Mouse (Mus musculus) left cerebral cortex, postnatal 10 days (tissue): ENCODE data around the gene 1700001P01Rik. TPM values are rescaled to one million over a fixed set of nuclear protein-coding genes. Genes with fewer than 3 reads are reported as not detected.

Source experiments
- DNase-seq, 2 experiments: peaks; one replicate each; pipeline ENCODE4 v3.0.0; 2021 to 2022; ENCODE audit warnings: low spot score in 2 of 2, mixed read lengths in 1 of 2; ENCODE audit errors: extremely low spot score in 1 of 2
- intact Hi-C: fragments of 180-260 bp; cut with DNase I; formaldehyde crosslinking; loops from one replicate; pipeline ENCODE4 v1.15.1; 2025
- total RNA-seq, 2 experiments: library from RNA; stranded (reverse); gene quantifications; 2 replicates each; pipeline ENCODE4 v1.2.3; 2021

The 1700001P01Rik gene
- total RNA-seq, 2 experiments from 2014 or later, result 0.60 to 0.63 TPM

GRCm38 (mm10) chr11:97771410-97771809, 4.3 kb downstream of the 1700001P01Rik start:
- intact Hi-C loops, result no loop called here
- no peak for DNase-seq

DNA sequence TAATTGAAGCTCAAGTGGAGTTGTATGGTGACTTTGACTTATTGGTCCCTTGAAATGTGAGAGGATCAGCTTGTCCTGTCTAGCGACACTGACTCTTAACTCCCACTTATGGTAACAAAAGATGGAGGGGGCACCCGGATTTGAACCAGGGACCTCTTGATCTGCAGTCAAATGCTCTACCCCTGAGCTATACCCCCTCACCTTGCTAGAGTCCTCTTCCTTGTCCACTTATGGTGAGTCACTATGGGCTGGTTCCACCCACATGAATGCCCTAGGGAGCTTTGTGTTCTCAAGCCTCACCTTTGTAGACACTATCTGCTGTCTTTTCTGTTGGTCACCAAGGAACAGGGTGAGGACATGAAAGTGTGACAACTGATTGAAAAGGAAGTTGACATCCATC, 6.0 kb downstream of the 1700001P01Rik start:
- no peak for DNase-seq
- intact Hi-C loops, result no loop called here

DNA sequence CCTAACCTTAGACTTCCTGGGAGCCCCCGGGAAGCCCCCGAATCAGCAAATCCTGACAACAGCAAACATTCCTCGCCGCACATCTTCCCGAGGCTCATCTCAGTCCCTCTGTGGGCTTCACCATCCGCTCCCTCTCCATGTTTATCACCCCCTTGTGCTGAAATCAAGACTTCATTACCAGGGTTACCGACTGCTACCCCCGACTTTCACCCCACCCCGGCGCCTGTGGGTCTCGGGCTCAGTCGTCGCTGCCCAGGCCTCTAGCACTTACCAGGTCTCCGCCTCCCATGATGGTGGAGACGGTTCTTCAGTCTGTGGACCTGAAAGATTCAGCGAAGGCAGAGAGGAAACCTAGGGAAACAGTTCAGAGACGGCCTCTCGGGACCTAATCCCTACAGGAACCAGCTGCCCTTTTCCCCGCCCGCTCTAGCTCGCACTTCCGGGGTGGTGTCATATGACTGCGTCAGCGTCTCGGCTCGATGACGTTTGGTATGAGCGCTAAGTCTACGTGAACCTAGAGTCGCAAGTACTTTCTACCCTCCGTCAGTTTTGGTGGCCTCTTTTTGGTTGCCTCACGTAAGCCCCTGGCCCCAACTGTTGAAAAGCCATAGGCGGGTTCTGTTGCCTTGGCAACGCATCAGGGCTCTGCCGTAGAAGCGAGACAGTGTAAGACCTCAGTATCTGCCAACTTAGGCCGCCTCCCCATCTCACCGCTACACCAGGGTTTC, 9.4 kb downstream of the 1700001P01Rik start, which contains the start of gene Cwc25:
Gene Cwc25 (minus strand): TSS at position 403 of the 728 bp plus-strand sequence.
- peak; percentile 95 to 97 for DNase-seq
- intact Hi-C loops, result no loop called here

DNA sequence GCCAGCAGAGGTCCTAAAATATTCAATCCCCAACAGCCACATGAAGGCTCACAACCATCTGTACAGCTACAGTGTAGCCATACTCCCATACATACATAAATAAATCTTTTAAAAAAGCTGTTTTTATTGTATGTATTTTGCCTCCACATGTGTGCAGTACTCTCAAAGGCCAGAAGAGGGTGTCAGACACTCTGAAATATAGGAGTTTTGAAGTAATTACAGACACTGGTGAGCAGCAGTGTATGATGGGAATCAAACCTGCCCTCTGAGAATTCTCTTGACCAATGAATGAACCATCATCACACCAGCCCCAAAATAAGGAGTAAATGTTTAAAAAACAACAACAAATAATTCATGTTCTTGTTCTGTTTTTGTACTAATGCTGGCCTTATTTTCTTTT, 14.1 kb downstream of the 1700001P01Rik start:
- intact Hi-C loops, result no loop called here
- no peak for DNase-seq

- intact Hi-C loops, result no loop called here
Observed at GRCm38 (mm10) chr11:97758942-97759341, 16.8 kb downstream of the 1700001P01Rik start.

DNA sequence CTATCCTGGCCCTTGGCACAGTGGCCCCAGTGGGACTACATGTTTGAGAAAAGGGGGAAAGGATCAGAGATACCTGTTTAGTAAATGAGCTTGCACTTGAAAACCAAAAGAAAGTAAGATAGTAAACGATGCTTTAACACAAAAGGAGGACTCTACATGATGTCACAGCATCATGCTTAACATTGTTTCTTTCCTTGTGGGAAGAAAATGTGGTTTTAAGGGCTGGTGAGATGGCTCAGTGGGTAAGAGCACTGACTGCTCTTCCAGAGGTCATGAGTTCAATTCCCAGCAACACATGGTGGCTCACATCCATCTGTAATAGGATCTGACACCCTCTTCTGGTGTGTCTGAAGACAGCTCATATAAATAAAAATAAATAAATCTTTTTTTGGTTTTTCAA, 17.6 kb downstream of the 1700001P01Rik start:
- DNase-seq, result no peak
- intact Hi-C loops, result no loop called here

More at GRCm38 (mm10) chr11:97758942-97759341, 16.8 kb downstream of the 1700001P01Rik start:
- DNase-seq, result no peak

GRCm38 (mm10) chr11:97753277-97753676, 22.4 kb downstream of the 1700001P01Rik start:
- no peak for DNase-seq
- intact Hi-C loops, result no loop called here

GRCm38 (mm10) chr11:97748496-97748895, 27.2 kb downstream of the 1700001P01Rik start:
- intact Hi-C loops, result no loop called here
- DNase-seq, result no peak

DNA sequence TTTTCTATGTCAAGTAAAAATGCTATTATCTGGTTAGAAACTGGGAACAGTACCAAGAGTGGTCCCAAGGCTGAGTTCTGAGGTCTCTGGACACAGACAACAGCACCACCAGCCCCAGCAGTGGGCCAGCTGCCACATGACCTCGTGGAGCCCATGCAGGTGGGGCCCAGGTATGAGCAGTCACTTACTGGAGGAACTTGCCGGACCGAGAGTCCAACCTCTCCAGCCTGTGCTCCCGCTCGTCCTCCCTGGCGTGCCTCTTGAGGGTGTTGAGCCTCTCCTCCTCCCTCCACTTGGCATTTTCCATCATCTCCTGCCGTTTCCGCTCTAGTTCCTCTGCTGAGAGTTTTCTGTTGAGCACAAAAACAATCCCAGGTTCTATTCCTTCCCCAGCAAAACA, 27.9 kb downstream of the 1700001P01Rik start:
- intact Hi-C loops, result no loop called here
- no peak for DNase-seq

GRCm38 (mm10) chr11:97745331-97745721, 30.4 kb downstream of the 1700001P01Rik start:
- intact Hi-C loops, result no loop called here

GRCm38 (mm10) chr11:97744718-97745330, 30.9 kb downstream of the 1700001P01Rik start:
- intact Hi-C loops, result loop anchor here (5.0 kb wide), 1 partner anchor 43 kb away; the partner anchor contains the start of genes Pcgf2 and Psmb3
- peak; percentile 98 to 100 for DNase-seq

More at GRCm38 (mm10) chr11:97745331-97745721, 30.4 kb downstream of the 1700001P01Rik start:
- DNase-seq, result no peak

- DNase-seq, result peak; percentile 53 to 83
- intact Hi-C loops, result loop anchor here (5.0 kb wide), 1 partner anchor 42 kb away; the partner anchor contains the start of genes Pcgf2 and Psmb3
Observed at GRCm38 (mm10) chr11:97744063-97744717, 31.5 kb downstream of the 1700001P01Rik start, which contains the start of gene Pip4k2b. Gene Pip4k2b, minus strand, starts transcription at chr11:97744704.

- intact Hi-C loops, result loop anchor here (5.0 kb wide), 1 partner anchor 41 kb away; the partner anchor contains the start of genes Pcgf2 and Psmb3
- DNase-seq, result no peak
Observed at GRCm38 (mm10) chr11:97743423-97743822, 32.3 kb downstream of the 1700001P01Rik start.

- intact Hi-C loops, result loop anchor here (5.0 kb wide), 1 partner anchor 40 kb away; the partner anchor contains the start of genes Pcgf2 and Psmb3
- DNase-seq, result no peak
Observed at GRCm38 (mm10) chr11:97742591-97742990, 33.1 kb downstream of the 1700001P01Rik start.

GRCm38 (mm10) chr11:97742157-97742556, 33.6 kb downstream of the 1700001P01Rik start:
- intact Hi-C loops, result loop anchor here (5.0 kb wide), 1 partner anchor 40 kb away; the partner anchor contains the start of genes Pcgf2 and Psmb3
- DNase-seq, result no peak

- intact Hi-C loops, result loop anchor here (5.0 kb wide), 1 partner anchor 38 kb away; the partner anchor contains the start of genes Pcgf2 and Psmb3
- peak in 1 of 2 experiments; percentile 49 for DNase-seq
Observed at GRCm38 (mm10) chr11:97740190-97740589, 35.5 kb downstream of the 1700001P01Rik start.

DNA sequence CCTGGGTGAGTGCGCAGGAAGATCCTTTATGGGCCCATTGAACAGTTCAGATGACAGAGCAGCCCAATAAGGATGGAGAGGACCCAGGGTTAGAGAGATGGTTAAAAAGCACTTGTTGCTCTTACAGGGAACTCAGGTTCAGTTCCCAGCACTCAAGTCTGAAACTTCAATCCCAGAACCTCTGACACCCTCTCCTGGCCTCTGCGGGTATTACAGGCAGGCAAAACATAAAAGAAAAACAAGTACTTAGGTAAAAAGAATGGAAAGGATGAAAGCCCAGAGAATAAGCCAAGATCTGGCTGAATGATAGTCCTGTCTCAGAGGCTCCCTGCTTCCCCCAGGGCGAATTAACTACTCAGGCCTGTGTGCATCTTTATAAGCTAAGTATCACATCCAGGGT, 36.6 kb downstream of the 1700001P01Rik start:
- intact Hi-C loops, result no loop called here
- no peak for DNase-seq

GRCm38 (mm10) chr11:97738703-97739102, 37.0 kb downstream of the 1700001P01Rik start:
- DNase-seq, result no peak
- intact Hi-C loops, result no loop called here

GRCm38 (mm10) chr11:97737600-97737999, 38.1 kb downstream of the 1700001P01Rik start:
- intact Hi-C loops, result no loop called here
- no peak for DNase-seq
